Mouse (Mus musculus): ENCODE results near the gene Tbcel.

DNA sequence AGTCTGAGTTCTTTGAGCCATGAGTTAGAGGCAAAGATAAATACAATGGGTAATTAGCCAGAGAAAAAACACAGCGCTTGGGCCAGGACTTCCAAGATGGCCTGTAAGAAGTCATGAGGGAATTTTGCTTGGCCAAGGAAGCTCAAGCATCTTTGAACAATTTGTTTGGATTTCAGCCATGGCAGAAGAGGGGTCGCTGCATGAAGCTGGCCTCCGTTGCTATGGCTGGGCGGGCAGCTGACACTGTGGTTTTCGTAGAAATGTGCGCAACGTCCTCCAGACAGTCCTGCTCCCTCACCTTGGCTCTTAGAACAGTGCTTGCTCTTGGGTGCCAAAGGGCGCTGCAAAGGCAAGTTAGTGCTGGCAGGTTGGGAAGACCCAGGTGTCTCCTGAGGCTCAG, 25.9 kb upstream of the Tbcel start:
- TF ChIP-seq CTCF (IDR thresholded peaks at IDR 0.05; ENCODE audit: borderline replicate concordance, control insufficient read depth, extremely low read depth, insufficient read depth, low read length, poor library complexity) (no peak), POLR2A (IDR thresholded peaks at IDR 0.05; ENCODE audit: control insufficient read depth, extremely low read depth, insufficient read depth, low read length, poor library complexity) (no peak)
